Mouse (Mus musculus): Measurements from ENCODE around the gene Sfxn3.

Gene Sfxn3

DNA sequence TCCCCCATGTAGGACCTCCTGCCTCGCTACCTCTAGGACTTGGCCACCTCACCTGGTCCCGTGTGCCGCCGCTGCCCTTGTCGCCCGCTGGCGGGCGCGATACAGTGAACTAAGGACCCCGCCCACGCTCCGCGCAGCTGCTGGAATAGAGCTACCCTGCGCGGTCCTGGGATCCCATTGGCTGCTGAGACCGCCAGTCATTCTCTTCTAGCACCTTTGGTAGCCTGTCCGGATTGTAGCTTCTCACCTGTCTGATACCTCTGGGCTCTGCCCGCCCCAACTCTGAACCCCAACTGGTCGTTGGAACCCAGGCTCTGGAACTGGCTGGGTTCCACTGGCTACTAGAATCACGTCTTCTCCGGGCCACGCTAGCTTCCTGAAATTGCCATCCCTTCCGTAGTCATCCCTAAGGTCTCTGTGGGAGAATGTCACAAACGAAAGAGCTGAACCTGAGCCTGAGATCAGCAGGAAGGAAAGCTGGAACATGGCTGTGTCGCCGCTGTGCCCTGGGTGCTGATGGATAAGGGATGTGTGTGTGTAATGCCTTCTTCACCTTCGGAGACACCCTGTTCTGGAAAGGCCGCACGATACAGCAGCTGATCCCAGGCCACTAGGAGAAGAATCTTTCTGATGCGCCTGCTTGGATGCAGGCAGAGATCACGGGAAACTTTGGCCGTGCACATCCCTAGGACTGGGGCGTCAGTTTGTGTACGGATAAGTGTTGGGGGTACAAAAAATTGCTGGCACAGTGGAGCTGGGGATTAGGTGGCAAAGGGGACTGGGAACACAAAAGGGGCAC is 581 bp upstream of the Sfxn3 start:
- no peak for DNase-seq (ENCODE audit: low read depth, low spot score)

DNA sequence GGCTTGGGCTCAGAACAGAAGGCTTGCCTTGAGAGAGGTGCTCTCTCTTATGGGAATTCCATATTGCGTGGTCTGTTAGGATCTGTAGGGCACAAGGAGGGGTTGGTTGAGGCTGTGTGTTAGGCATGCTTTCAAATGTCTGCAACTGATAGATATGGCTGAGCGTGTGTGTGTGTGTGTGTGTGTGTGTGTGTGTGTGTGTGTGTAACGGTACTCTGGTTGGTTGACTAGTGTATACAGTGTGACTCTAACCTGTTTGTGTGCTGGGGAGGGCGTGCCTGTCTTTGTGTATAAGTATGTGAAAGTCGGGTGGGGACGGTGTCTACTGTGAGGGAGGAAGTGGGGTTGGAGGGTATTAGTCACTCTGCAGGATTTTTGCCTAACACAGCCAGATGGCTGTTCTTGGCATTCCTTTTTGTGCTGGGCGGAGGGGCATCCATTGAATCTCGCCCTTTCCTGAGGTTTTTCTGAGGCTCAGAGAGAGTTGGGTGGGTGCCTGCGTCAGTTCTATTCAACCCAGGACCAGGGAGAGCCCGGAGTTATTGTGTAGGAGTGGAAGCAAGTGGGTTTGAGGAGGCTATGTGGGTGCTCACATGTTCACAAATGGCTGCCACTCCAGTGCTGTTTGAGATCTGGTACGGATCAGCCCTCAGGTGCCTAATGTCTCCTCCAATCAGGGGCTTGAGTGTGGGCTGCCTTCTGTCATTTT is 786 bp downstream of the Sfxn3 start:
- no peak for DNase-seq (ENCODE audit: low read depth, low spot score)

DNA sequence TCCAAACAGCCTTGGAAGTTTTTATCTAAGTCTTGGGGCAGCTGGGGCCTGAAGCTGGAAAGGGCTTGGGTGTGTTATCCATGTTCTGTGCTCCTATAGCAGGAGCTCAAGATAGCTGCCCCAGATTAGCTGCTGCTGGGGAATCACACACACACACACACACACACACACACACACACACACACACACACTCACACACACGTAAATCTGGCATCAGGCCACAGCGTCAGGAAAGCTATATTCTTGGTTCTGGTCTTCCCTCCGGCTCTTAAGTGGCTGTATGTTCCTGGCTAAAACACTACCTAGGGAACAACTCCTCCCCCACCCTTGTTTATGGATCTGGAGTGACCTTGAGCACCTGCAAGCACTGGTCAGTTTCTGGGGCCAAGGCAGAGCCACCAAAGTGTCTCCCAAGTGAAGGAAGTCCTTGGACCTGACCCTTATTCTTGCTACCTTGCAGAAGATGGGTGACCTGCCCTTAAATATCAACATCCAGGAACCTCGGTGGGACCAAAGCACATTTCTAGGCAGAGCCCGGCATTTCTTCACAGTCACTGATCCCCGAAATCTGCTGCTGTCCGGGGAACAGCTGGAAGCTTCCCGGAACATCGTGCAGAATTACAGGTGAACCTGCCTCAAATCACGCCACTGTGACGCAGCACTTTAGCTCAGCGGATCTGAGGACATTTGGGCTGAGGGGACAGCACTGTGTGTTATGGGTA is 1.5 kb downstream of the Sfxn3 start:
- no peak for DNase-seq (ENCODE audit: low read depth, low spot score)

DNA sequence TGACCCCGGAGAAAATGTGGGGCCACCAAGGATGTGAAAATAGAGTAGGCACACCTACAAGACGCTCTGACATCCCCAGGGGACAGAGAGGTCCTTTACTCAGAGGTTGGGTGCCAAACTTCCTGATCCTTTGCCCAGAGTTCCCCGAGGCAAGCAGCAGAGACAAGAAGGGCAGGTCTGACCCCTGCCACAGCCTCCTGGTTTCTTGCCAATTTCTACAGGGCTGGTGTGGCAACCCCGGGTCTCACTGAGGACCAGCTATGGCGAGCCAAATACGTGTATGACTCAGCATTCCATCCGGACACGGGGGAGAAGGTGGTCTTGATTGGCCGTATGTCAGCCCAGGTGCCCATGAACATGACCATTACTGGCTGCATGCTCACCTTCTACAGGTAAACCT is 2.2 kb downstream of the Sfxn3 start:
- DNase-seq (ENCODE audit: low read depth, low spot score): no peak

DNA sequence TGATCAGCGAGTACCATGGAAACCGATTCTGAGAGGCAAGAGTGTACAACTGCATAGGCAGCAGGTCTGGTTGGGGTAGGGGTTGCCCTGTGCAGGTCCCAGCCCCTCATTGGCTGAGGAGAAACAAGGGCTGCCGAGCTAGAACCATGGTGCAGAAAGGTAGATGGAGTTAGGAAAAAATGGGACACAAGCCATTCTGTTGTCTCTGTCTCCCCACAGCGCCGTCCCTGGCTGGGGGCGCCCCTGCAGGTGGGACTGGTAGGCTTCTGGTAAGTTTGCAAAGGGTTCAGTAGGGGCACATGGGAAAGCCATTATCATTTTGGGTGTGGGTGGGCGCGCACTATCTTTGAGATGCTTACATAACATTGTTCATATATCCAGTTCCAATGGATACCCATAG is 6.1 kb downstream of the Sfxn3 start:
- no peak for DNase-seq (ENCODE audit: low read depth, low spot score)

DNA sequence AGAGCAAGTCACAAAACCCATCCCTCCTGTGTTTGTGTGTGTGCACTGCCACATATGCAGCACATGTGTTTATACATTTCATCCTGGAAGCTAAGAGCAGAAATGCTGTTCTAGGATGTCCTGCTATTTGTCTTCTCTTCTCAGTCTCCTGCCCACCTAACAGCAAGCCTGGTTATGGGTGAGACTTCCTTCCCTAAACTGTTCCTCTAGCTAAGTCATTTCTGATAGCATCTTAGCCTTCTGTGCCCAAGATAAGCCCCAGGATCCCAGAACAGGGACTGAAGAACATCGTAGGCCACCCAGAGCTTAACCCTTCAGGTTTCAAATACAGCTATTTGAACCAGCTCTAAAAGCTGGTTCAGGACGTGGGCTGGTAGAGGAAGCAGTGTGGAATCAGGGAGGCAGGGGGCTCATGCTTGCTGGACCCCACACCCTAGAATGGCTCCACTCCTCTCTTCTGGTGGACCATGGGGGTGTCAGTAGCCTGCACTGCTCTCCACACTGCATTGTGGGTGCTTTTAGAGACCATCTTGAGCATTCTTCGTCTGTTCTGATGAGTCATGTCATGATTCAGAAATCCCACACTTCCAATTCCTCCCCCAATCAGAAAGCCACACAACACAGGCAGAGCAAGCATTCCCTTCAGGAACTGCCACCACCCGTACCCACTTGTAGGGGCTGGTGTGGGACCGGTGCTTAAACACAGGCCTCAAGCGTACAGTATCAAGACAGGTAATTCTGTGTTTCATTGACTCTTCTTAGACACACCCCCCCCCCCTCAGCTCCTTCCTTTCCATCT is 7.8 kb downstream of the Sfxn3 start:
- no peak for DNase-seq (ENCODE audit: low read depth, low spot score)

DNA sequence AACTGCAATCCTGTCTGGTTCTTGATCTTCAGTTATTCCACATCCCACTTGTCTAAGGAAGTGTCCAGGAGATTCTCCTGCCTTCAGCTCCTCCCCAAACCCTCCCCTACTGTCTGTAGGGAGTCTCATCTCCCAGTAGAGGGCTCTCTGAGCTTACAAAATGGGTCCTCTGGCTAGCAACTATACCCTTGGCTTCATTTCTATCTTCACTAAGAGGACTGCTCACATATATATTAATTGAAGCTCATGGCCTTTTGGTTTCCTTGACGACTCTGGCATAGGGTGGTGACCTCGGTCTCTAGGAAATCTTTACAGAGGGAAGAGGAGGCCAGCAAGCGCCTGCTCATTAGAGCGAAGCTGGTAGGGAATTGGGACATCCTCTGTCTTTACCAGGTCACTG is 9.1 kb downstream of the Sfxn3 start:
- no peak for DNase-seq (ENCODE audit: low read depth, low spot score)

DNA sequence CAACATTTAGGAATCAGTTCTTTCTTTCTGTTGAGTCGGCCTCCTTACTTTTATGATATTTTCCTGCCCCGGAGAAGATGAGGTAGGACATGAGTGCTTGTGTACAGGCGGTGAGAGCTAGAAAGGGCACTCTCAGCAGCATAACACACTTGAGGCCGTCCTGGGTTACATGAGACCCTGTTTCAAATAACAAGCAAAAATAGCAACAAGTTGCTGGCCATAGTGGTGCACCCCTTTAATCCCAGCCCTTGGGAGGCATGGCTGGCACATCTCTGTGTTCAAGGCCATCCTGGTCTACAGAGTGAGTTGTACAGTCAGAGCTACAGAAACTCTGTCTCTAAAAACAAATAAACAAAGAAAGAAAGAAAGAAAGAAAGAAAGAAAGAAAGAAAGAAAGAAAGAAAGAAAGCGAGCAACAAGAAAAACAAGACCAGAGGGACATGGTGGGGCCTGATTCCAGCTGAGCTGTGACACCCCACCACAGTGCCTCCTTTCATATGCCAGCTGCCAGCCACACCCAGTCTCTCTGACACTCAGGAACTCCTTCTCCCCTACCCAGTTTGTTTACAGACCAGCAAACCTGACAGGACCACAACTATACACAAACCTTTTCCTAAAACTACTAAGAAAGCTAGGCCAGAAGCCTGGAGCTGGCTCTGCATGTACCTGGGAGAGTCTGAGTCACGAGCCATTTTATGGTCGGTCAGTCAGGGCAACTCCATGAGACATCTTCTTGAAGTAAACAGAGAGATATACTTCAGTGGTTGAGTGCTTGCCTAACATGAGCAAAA is 9.8 kb downstream of the Sfxn3 start:
- no peak for DNase-seq (ENCODE audit: low read depth, low spot score)

DNA sequence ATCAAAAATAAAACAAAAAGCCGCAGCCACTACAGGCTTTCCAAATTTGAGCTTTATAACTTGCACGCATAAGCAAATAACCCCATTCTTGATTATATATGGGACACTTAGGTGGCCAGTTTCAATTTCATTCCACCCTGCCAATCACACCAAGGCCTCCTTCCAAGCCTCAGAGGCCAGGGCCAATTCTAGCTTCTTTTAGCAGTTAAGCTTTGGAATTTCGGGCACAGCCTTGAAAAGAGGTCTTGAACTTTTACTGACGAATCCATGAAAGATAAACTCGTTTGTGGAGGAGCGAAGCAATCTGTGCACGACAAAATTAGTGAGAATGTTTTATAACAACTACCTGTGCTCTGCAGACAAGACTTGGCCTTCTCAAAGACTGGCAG is 10.4 kb downstream of the Sfxn3 start:
- DNase-seq (ENCODE audit: low read depth, low spot score): no peak

DNA sequence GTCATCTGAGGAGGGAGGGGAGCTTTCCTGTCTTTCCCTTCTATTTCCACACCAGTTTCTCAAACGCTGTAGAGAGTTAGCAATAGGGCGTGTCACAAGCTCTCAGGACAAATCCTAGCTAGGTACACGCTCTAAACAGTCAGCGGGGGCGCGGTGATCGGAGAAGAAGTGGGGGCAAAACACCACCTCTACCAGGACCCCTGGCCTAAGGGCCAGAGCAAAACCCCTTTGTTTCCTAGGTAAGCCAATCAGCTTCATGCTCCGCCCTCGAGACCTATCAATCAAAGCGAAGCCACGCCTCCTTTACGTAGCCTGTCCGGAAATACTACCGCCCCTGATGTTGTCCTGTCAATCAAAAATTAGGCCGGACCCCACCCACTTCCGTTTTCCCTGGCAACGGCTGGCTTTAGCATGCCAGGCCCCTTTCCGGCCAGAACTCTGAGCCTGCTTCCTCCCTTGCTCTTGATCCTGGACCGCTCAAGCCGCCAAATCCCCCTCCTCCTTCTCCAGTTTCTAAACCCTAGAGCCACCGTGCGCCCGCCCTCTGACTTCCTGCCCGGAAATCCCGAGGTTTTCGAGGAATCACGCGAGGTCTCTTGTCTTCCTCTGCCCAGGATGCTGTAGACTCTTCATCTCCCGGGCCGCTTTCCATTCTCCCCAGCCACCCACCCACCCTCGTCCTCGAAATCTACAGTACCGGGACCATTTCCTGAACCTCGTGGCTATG is 11.0 kb downstream of the Sfxn3 start:
- DNase-seq (ENCODE audit: low read depth, low spot score): peak; percentile 94

DNA sequence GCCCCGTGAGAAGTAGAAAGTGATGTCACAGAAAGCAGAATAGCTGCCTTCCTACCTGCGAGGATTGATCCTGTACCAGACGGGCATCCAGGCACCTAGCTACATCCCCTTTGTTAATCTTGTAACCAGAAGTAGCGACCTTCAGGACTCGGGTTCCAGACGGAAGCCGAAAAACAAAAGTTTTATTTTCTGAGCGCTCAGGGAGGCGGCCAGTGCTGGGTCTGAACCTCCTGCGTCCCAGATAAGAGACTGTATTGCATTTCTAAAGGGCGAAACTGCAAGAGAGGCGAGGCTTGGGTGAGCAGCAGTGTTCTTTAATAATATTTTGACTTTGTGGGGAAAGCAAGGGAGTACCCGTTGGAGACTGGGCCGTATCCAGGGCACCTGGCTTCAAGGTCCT is 11.5 kb downstream of the Sfxn3 start:
- no peak for DNase-seq (ENCODE audit: low read depth, low spot score)

DNA sequence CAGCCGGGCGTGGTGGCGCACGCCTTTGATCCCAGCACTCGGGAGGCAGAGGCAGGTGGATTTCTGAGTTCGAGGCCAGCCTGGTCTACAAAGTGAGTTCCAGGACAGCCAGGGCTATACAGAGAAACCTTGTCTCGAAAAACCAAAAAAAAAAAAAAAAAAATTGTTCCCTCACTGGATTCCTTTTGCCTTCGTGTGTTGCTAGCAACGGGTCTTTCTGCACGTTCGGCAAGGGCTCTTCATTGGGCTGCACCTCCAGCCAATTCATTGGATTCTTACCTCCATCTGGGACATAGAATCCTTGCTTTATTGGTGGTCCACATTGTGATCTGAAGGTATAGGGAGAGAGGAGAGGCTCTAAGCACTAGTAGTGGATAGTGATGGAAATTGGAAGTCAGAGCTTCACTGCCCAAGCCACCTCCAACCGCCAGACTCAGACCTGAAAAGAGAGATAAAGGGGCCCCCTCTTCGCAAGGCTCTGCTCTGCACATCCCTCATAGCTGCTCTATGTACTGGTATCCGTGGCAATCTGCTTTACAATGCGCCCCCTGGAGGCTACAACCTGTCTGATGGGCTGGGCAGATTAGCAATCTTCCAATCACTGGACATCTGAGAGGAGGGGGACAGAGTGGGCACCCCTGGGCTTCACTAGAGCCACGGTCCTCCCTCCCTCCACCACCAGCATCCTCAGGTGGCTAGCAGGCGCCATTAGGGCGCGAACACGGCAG is 16.4 kb downstream of the Sfxn3 start:
- DNase-seq (ENCODE audit: low read depth, low spot score): no peak

DNA sequence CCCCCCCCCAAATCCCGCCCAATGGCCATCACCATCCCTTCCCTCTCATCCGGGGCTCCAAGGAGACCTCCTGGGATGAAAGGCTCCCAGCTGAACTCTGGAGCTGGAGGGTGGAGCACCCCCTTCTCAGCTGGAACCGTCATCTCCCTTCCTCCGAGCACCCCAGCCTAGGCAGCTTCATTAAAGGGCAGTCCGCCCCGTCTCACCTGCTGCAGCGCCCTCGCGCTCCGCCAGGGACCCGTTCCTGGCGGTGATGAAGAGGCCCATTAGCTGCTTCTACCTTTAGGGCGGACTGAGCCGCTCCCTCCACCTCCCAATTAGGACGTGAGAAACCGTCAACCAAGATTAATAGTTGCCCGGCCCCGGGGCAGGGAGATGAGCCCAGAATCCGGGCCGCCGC is 17.9 kb downstream of the Sfxn3 start:
- DNase-seq (ENCODE audit: low read depth, low spot score): no peak

DNA sequence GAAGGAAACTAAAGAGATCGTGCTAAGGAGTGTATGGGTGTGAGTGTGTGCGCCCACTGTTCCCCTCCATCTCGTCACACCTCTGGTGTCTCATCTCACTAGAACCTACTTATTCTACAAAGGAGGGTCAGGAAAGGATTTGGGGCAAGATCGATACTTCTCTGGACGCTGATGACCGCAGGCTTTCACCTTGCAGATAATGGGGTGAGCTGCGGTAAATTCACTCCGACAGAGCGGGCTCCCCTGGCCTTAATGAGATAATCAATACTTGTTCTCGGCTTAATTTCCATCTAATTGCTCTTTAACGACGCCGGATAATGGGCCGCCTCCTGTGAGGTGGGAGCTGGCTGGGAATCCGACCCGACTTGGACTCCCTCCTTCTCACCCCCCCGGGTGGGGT is 19.9 kb downstream of the Sfxn3 start:
- no peak for DNase-seq (ENCODE audit: low read depth, low spot score)

DNA sequence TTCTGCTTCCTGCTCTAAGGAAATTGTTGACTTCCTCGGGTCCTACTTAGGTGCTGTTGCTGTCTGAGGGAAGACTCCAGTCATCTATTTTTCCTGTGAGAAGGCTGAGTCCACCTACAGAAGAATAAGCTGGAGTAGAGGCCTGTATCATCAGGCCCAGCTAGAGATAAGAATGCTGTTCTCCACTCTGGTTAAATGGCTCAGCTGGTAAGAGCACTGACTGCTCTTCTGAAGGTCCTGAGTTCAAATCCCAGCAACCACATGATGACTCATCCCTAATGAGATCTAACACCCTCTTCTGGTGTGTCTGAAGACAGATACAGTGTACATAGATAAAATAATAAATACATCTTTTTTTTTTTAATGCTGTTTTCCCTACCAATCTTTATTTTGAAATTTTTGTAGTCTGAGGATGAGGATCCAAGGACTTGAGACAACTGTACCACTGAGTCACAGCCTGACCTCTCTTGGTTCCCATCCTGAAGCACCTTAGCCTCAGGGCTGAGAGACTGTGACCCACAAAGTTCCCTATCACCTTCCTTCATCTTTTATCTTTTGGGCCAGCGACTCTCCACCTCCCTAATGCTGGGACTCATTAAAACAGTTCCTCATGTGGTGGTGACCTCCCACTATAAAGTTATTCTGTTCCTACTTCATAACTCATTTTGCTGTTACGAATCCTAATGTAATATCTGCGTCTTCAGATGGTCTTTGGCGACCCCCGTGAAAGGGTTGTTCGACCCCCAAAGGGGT is 20.6 kb downstream of the Sfxn3 start:
- DNase-seq (ENCODE audit: low read depth, low spot score): no peak

DNA sequence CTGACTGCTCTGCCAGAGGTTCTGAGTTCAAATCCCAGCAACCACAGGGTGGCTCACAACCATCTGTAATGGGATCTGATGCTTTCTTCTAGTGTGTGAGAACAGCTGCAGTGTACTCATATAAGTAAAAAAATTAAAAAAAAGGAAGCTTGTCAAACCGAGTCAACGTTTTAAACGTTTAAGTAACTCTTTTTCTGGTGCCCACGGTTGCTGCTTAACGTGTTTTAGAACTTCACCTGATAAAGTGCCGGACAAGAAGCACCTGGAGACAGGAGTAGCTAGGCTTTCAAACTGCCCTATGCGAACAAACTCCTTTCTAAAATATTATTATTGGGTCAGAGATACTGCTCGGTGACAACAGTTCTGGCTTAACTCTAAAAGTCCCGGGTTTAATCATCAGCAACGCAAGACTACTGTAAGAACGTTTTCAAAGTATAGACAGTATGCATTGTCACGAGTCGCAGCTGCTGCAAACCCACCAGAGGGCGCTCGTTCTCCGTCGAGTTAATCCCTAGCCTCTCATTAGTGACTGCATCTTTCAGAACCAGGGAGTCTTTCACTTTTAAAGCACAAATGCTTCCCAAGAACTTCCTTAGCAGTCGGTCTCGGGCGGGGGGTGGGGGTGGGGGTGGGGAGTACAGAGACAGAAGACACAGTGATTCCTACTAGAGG is 26.7 kb downstream of the Sfxn3 start:
- DNase-seq (ENCODE audit: low read depth, low spot score): peak; percentile 79

DNA sequence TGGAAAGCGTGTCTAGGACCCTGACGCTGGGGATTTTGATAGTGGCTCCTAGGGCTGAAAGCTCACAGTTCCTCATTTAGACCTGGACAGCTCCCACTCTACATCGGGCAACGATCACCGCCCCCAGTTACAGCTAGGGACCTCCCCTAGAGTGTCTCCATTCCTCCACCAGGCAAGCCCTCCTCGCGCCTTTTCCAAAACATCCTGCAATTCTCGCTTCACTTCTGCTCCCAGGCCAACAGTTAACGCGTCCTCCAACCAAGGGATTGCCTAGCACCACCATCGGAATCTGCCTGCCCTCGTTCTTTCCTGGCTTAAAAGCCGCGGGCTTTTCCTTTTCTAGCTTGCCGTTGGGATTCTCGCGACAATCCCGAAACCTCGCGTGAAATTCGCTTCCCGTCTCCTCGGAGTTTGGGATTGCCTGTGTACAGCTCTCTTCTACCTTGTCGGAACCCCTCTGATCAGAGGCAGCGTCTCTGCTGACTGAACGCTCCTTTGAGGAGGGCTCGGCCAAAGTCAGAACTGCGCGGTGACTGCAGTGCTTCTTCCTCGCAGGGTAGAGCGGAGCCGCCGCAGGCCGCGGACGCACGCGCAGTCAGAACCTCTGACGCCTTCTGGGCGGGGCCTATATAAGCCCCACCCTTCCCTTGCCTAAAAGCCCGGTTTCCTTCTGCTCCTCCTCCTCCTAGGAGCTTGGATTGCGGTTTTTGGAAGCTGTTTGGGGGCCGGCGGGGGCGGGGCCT is 27.4 kb downstream of the Sfxn3 start, which contains the start of gene Kazald1:
TSS of gene Kazald1 (plus strand) at position 662 of the 743 bp plus-strand sequence.
- peak; percentile 83 for DNase-seq (ENCODE audit: low read depth, low spot score)
